Mouse (Mus musculus) intestine, postnatal 0 days (tissue): ENCODE measurements around the gene Gm1604a. TPM values are rescaled to one million over a fixed set of nuclear protein-coding genes. Genes with fewer than 3 reads are reported as not detected.
"Not testable (repeated sequence)": the region's sequence is repeated elsewhere in the genome, so short reads cannot be mapped to it uniquely, and the experiment has no call there.

Source experiments
- ATAC-seq: fragments of 200-750 bp; cut with Nextera tagmentation; 2 replicates; pipeline ENCODE4 v1.8.0; 2017; ENCODE audit warnings: mild to moderate bottlenecking, moderate TSS enrichment, moderate library complexity
- H3K27ac ChIP-seq: fragments of 300-500 bp; sonication (generic); 2 replicates; pipeline ENCODE4 v1.5.1; 2014; ENCODE audit warnings: mild to moderate bottlenecking, low read depth, low read length, moderate library complexity
- H3K27me3 ChIP-seq: fragments of 300-500 bp; sonication (generic); replicated peaks from 2 replicates; pipeline ENCODE4 v1.6.1; 2014; ENCODE audit warnings: low read length, mixed read lengths; ENCODE audit not compliant: control insufficient read depth, insufficient read depth
- H3K36me3 ChIP-seq: fragments of 300-500 bp; sonication (generic); 2 replicates; pipeline ENCODE4 v1.6.1; 2014; ENCODE audit warnings: mild to moderate bottlenecking, moderate library complexity; ENCODE audit not compliant: control insufficient read depth, insufficient read depth
- H3K4me1 ChIP-seq: fragments of 300-500 bp; sonication (generic); replicated peaks from 2 replicates; pipeline ENCODE4 v1.6.1; 2014; ENCODE audit warnings: antibody characterized with exemption, low read length, mixed read lengths; ENCODE audit not compliant: control insufficient read depth, insufficient read depth
- H3K4me2 ChIP-seq: fragments of 300-500 bp; sonication (generic); replicated peaks from 2 replicates; pipeline ENCODE4 v1.6.1; 2014; ENCODE audit warnings: low read depth, mild to moderate bottlenecking, moderate library complexity
- H3K4me3 ChIP-seq: fragments of 300-500 bp; sonication (generic); 2 replicates; pipeline ENCODE4 v1.5.1; 2014; ENCODE audit warnings: low read depth, low read length
- H3K9ac ChIP-seq: fragments of 300-500 bp; sonication (generic); 2 replicates; pipeline ENCODE4 v1.6.1; 2014; ENCODE audit warnings: mild to moderate bottlenecking, low read depth, low read length
- H3K9me3 ChIP-seq: fragments of 300-500 bp; sonication (generic); 2 replicates; pipeline ENCODE4 v1.6.1; 2016; ENCODE audit warnings: mixed run types; ENCODE audit not compliant: control insufficient read depth
- WGBS: fragments of 180-500 bp; shearing (Covaris S2); extraction: QIAGEN DNeasy Blood & Tissue Kit; methylation state at CpG from one replicate; pipeline ENCODE4 v1.1.7; 2014; 5-methylcytosine and 5-hydroxymethylcytosine counted together
- polyA plus RNA-seq: library from polyadenylated mRNA; unstranded; fragments of >200 nt; fragmentation: Nextera tagmentation; extraction: Ambion mirVana; gene quantifications from 2 replicates; pipeline ENCODE4 v1.2.1, GENCODE M21; 2015

The Gm1604a gene
- polyA plus RNA-seq, 1 experiment from 2014 or later: not detected

GRCm38 (mm10) chr17:7120835-7121234, 95.5 kb downstream of the Gm1604a start:
- not testable (repeated sequence) for H3K4me1 ChIP-seq, H3K4me2 ChIP-seq, ATAC-seq, H3K27ac ChIP-seq, H3K4me3 ChIP-seq, H3K27me3 ChIP-seq, H3K9ac ChIP-seq, H3K9me3 ChIP-seq, H3K36me3 ChIP-seq
- 83% methylated on average over 3 of the region's 3 CpGs for WGBS

GRCm38 (mm10) chr17:7122554-7122953, 97.2 kb downstream of the Gm1604a start:
- not testable (repeated sequence) for ATAC-seq, H3K27me3 ChIP-seq, H3K36me3 ChIP-seq, H3K9ac ChIP-seq, H3K4me3 ChIP-seq, H3K27ac ChIP-seq, H3K9me3 ChIP-seq, H3K4me2 ChIP-seq, H3K4me1 ChIP-seq
- 68% methylated on average over 11 of the region's 11 CpGs for WGBS

GRCm38 (mm10) chr17:7126475-7126874, 101.1 kb downstream of the Gm1604a start:
- H3K9me3 ChIP-seq, H3K4me1 ChIP-seq, H3K9ac ChIP-seq, H3K4me3 ChIP-seq, H3K4me2 ChIP-seq, H3K27me3 ChIP-seq, ATAC-seq, H3K27ac ChIP-seq, H3K36me3 ChIP-seq: not testable (repeated sequence)
- 83% methylated on average over 7 of the region's 10 CpGs for WGBS

GRCm38 (mm10) chr17:7134002-7134401, 108.6 kb downstream of the Gm1604a start:
- H3K4me2 ChIP-seq, H3K27ac ChIP-seq, H3K27me3 ChIP-seq, H3K4me1 ChIP-seq, ATAC-seq, H3K4me3 ChIP-seq, H3K9ac ChIP-seq, H3K9me3 ChIP-seq, H3K36me3 ChIP-seq: not testable (repeated sequence)
- no CpG with 5 or more reads among the region's 7 CpGs for WGBS

- not testable (repeated sequence) for H3K36me3 ChIP-seq, ATAC-seq, H3K9ac ChIP-seq, H3K4me3 ChIP-seq, H3K9me3 ChIP-seq, H3K27ac ChIP-seq, H3K4me2 ChIP-seq, H3K4me1 ChIP-seq, H3K27me3 ChIP-seq
- WGBS: 87% methylated on average over 7 of the region's 8 CpGs
Observed at GRCm38 (mm10) chr17:7135277-7135676, 109.9 kb downstream of the Gm1604a start.

Other genes starting within 250 kb of the Gm1604a start
- gene Ezr, start 242.8 kb upstream of the Gm1604a start, polyA plus RNA-seq: 342 and 379 TPM in 2 replicates
- 35.6 and 35.7 TPM in 2 replicates for gene Rsph3b, start 76.9 kb upstream of the Gm1604a start, polyA plus RNA-seq
- gene Tagap1, start 64.4 kb upstream of the Gm1604a start, polyA plus RNA-seq: 12.4 and 12.6 TPM in 2 replicates
- 315 and 316 TPM in 2 replicates for gene Rnaset2b, start 54.9 kb upstream of the Gm1604a start, polyA plus RNA-seq
- gene Gm49721, start 46.7 kb upstream of the Gm1604a start, polyA plus RNA-seq: 0.09 and 0.13 TPM in 2 replicates
- 1.7 and 1.8 TPM in 2 replicates for gene Rps6ka2, start 144.5 kb downstream of the Gm1604a start, polyA plus RNA-seq